Mouse (Mus musculus) megakaryocyte-erythroid progenitor cell, adult 5 weeks (primary cell): ENCODE data around the gene Pik3ap1. TPM values are rescaled to one million over a fixed set of nuclear protein-coding genes. Genes with fewer than 3 reads are reported as not detected.

ENCODE experiments used
- polyA plus RNA-seq: library from polyadenylated mRNA; stranded (reverse); fragments of >175 nt; gene quantifications from 2 replicates; pipeline ENCODE4 v1.2.3, GENCODE M21; 2012

Pik3ap1 gene
- polyA plus RNA-seq: 19.0 and 23.9 TPM in 2 replicates

GRCm38 (mm10) chr19:41384922-41385508 is at the start of gene Pik3ap1:
Gene Pik3ap1 (minus strand): TSS chr19:41385102.

GRCm38 (mm10) chr19:41263630-41264295 is 121.1 kb downstream of the Pik3ap1 start, which contains the start of gene Tm9sf3:
Gene Tm9sf3 (minus strand): TSS chr19:41263997.

Other genes starting within 250 kb of the Pik3ap1 start
- not detected in 2 replicates for gene Tll2, start 178.3 kb downstream of the Pik3ap1 start, polyA plus RNA-seq
- gene Tm9sf3, start 121.1 kb downstream of the Pik3ap1 start, polyA plus RNA-seq: 42.5 and 42.8 TPM in 2 replicates
- 3.0 and 4.4 TPM in 2 replicates for gene Lcor, start 97.5 kb upstream of the Pik3ap1 start, polyA plus RNA-seq
- gene Gm340, start 197.3 kb upstream of the Pik3ap1 start, polyA plus RNA-seq: 0.66 and 1.4 TPM in 2 replicates